Mouse (Mus musculus) cerebellum, postnatal 14 days (tissue): ENCODE measurements around the gene Taf1d.
A peak's percentile ranks its signal among the peaks of the same experiment; 100 is the strongest.
"Not testable (repeated sequence)": the region's sequence is repeated elsewhere in the genome, so short reads cannot be mapped to it uniquely, and the experiment has no call there.

Experiments
- DNase-seq, 2 experiments: peaks; one replicate each; pipeline ENCODE4 v3.0.0; 2021; ENCODE audit warnings: mixed read lengths in 2 of 2

The Taf1d gene

GRCm38 (mm10) chr9:15309425-15309824 is 3.4 kb downstream of the Taf1d start:
- DNase-seq, result no peak

- DNase-seq, result no peak
Observed at GRCm38 (mm10) chr9:15310179-15310578, 4.2 kb downstream of the Taf1d start.

GRCm38 (mm10) chr9:15312054-15312735 is 6.2 kb downstream of the Taf1d start:
- DNase-seq, result peak in 1 of 2 experiments; percentile 25

GRCm38 (mm10) chr9:15313633-15314032 is 7.6 kb downstream of the Taf1d start:
- DNase-seq, result no peak

GRCm38 (mm10) chr9:15314619-15315018 is 8.6 kb downstream of the Taf1d start:
- DNase-seq, result no peak

GRCm38 (mm10) chr9:15316296-15316695 is 10.3 kb downstream of the Taf1d start:
- not testable (repeated sequence) for DNase-seq

GRCm38 (mm10) chr9:15317223-15318169 is 11.5 kb downstream of the Taf1d start:
- no peak for DNase-seq

- DNase-seq, result no peak
Observed at GRCm38 (mm10) chr9:15318170-15318742, 12.2 kb downstream of the Taf1d start.

GRCm38 (mm10) chr9:15337776-15338175 is 31.8 kb downstream of the Taf1d start:
- no peak for DNase-seq

- DNase-seq, result no peak
Observed at GRCm38 (mm10) chr9:15349925-15350324, 43.9 kb downstream of the Taf1d start.

- DNase-seq, result no peak
Observed at GRCm38 (mm10) chr9:15356916-15357483, 51.0 kb downstream of the Taf1d start.

- DNase-seq, result peak; percentile 99
Observed at GRCm38 (mm10) chr9:15357484-15358275, 51.7 kb downstream of the Taf1d start, which contains the start of gene Cep295. TSS of gene Cep295 (minus strand) at chr9:15357788.

GRCm38 (mm10) chr9:15364843-15365242 is 58.8 kb downstream of the Taf1d start:
- no peak for DNase-seq

- DNase-seq, result peak in 1 of 2 experiments; percentile 17
Observed at GRCm38 (mm10) chr9:15365856-15366255, 59.8 kb downstream of the Taf1d start.

GRCm38 (mm10) chr9:15366260-15366659 is 60.2 kb downstream of the Taf1d start:
- DNase-seq, result no peak
